In genomic region chr5:135186231-135186620, GRCm38 (mm10) we compare ENCODE assay signal across 8 mouse cellular contexts. TPM values are rescaled to one million over a fixed set of nuclear protein-coding genes. Genes with fewer than 3 reads are reported as not detected.
DNase-seq lines count a peak whose midpoint lies in the region; ATAC-seq lines count a peak whose summit lies in the region.

No protein-coding gene starts in this region.

- peaks cover 15% of the 10 kb centered on the region for H3K36me3 ChIP-seq in kidney, embryonic 16.5 days (ENCODE audit: insufficient read depth, low read length)
- H3K36me3 ChIP-seq in embryonic facial prominence, embryonic 11.5 days (replicated peaks; ENCODE audit: control insufficient read depth, insufficient read depth, low read depth, low read length): peaks cover 3% of the 10 kb centered on the region
- H3K36me3 ChIP-seq in intestine, embryonic 16.5 days (ENCODE audit: control insufficient read depth, insufficient read depth, low read length): 0 out of 2 replicates have a peak, but pooled peaks cover 3% of the 10 kb centered on the region
- H3K36me3 ChIP-seq in neural tube, embryonic 12.5 days: peaks cover 20% of the 10 kb centered on the region

- peak overlapping the region; percentile 99 for H3K9ac ChIP-seq in kidney, embryonic 16.5 days (replicated peaks; ENCODE audit: low read length)
- H3K9ac ChIP-seq in embryonic facial prominence, embryonic 11.5 days (replicated peaks; ENCODE audit: low read length): peak overlapping the region; percentile 100
- peak overlapping the region; percentile 98 for H3K9ac ChIP-seq in intestine, embryonic 16.5 days (ENCODE audit: low read depth, low read length)
- H3K9ac ChIP-seq in neural tube, embryonic 12.5 days: peak overlapping the region; percentile 97

- H3K27ac ChIP-seq in kidney, embryonic 16.5 days (ENCODE audit: low read length): peak overlapping the region; percentile 98
- peak overlapping the region; percentile 99 for H3K27ac ChIP-seq in embryonic facial prominence, embryonic 11.5 days (replicated peaks; ENCODE audit: low read depth, low read length)
- H3K27ac ChIP-seq in intestine, embryonic 16.5 days (ENCODE audit: low read length): peak overlapping the region; percentile 98
- H3K27ac ChIP-seq in neural tube, embryonic 12.5 days: peak overlapping the region; percentile 87

- DNase-seq in kidney, adult 8-10 months: no peak
- no peak for DNase-seq in embryonic facial prominence, embryonic 11.5 days (ENCODE audit: low spot score)
- DNase-seq in adrenal gland, adult (ENCODE audit: inconsistent age in 2 of 2, low spot score in 1 of 2): no peak
- no peak for DNase-seq in urinary bladder, postnatal 10 days (ENCODE audit: low spot score)
- no peak for DNase-seq in adrenal gland, adult 8-10 months

- no peaks in the 10 kb centered on the region for H3K9me3 ChIP-seq in kidney, embryonic 16.5 days (ENCODE audit: low read length)
- H3K9me3 ChIP-seq in embryonic facial prominence, embryonic 11.5 days (replicated peaks; ENCODE audit: control insufficient read depth, low read length): no peaks in the 10 kb centered on the region
- no peaks in the 10 kb centered on the region for H3K9me3 ChIP-seq in intestine, embryonic 16.5 days (ENCODE audit: control insufficient read depth, low read length)
- H3K9me3 ChIP-seq in neural tube, embryonic 12.5 days: no peaks in the 10 kb centered on the region

- H3K27me3 ChIP-seq in kidney, embryonic 16.5 days (ENCODE audit: insufficient read depth, low read length): no peaks in the 10 kb centered on the region
- no peaks in the 10 kb centered on the region for H3K27me3 ChIP-seq in embryonic facial prominence, embryonic 11.5 days (ENCODE audit: control insufficient read depth, insufficient read depth, low read length)
- H3K27me3 ChIP-seq in intestine, embryonic 16.5 days (replicated peaks; ENCODE audit: control insufficient read depth, insufficient read depth, low read length): no peaks in the 10 kb centered on the region
- H3K27me3 ChIP-seq in neural tube, embryonic 12.5 days (replicated peaks): no peaks in the 10 kb centered on the region

- H3K4me2 ChIP-seq in kidney, embryonic 16.5 days (replicated peaks; ENCODE audit: low read depth, low read length): peak overlapping the region; percentile 64
- peak overlapping the region; percentile 29 for H3K4me2 ChIP-seq in embryonic facial prominence, embryonic 11.5 days (ENCODE audit: low read depth, low read length)
- H3K4me2 ChIP-seq in intestine, embryonic 16.5 days (ENCODE audit: low read depth, low read length): peak overlapping the region; percentile 54
- H3K4me2 ChIP-seq in neural tube, embryonic 12.5 days (replicated peaks): peak overlapping the region; percentile 70

- H3K4me3 ChIP-seq in kidney, embryonic 16.5 days (ENCODE audit: low read length): peak overlapping the region; percentile 97
- H3K4me3 ChIP-seq in embryonic facial prominence, embryonic 11.5 days (ENCODE audit: low read depth, low read length): peak overlapping the region; percentile 100
- peak overlapping the region; percentile 97 for H3K4me3 ChIP-seq in intestine, embryonic 16.5 days (ENCODE audit: low read length)
- peak overlapping the region; percentile 97 for H3K4me3 ChIP-seq in neural tube, embryonic 12.5 days

- ATAC-seq in kidney, embryonic 16.5 days (ENCODE audit: low FRiP score, low TSS enrichment): 0 out of 2 replicates have a peak, but pooled peaks have one; percentile 4
- no peak for ATAC-seq in embryonic facial prominence, embryonic 11.5 days (replicated peaks; ENCODE audit: insufficient number of reproducible peaks, low FRiP score, low TSS enrichment, low read depth)
- no peak for ATAC-seq in intestine, embryonic 16.5 days
- ATAC-seq in neural tube, embryonic 12.5 days (ENCODE audit: low FRiP score, low read depth): 0 out of 2 replicates have a peak, but pooled peaks have one; percentile 3

- WGBS in kidney, embryonic 16.5 days: 21% methylated on average over 10 of the region's 10 CpGs
- WGBS in embryonic facial prominence, embryonic 11.5 days: 25% methylated on average over 10 of the region's 10 CpGs
- WGBS in intestine, embryonic 16.5 days: 19% methylated on average over 10 of the region's 10 CpGs
- 24% methylated on average over 10 of the region's 10 CpGs for WGBS in neural tube, embryonic 12.5 days

- peaks cover 28% of the 10 kb centered on the region for H3K4me1 ChIP-seq in kidney, embryonic 16.5 days (ENCODE audit: insufficient read depth, low read length)
- no peaks in the 10 kb centered on the region for H3K4me1 ChIP-seq in embryonic facial prominence, embryonic 11.5 days (ENCODE audit: control insufficient read depth, insufficient read depth, low read length)
- peaks cover 21% of the 10 kb centered on the region for H3K4me1 ChIP-seq in intestine, embryonic 16.5 days (ENCODE audit: control insufficient read depth, insufficient read depth, low read length)
- H3K4me1 ChIP-seq in neural tube, embryonic 12.5 days: peaks cover 18% of the 10 kb centered on the region

RNA-seq across cellular contexts. Expression of gene Baz1b, which starts 0.8 kb away (rescaled TPM):
- 33.4 and 35.1 TPM in 2 replicates for polyA plus RNA-seq in kidney, embryonic 16.5 days (2015; fragmentation: Nextera tagmentation; extraction: Ambion mirVana)
- polyA plus RNA-seq in embryonic facial prominence, embryonic 11.5 days (2014; fragmentation: Nextera tagmentation; extraction: Ambion mirVana): 60.2 and 65.6 TPM in 2 replicates
- 19.0 and 20.9 TPM in 2 replicates for polyA plus RNA-seq in intestine, embryonic 16.5 days (2015; fragmentation: Nextera tagmentation; extraction: Ambion mirVana)
- 54.7 and 58.6 TPM in 2 replicates for polyA plus RNA-seq in neural tube, embryonic 12.5 days (2016; fragmentation: Nextera tagmentation; extraction: Ambion mirVana)
- total RNA-seq in adrenal gland, adult 8-10 months (2022): 100 to 1,000 TPM in 1 of 4 experiments, 10 to 100 TPM in 3; 71.4 to 118 (median 94.8) TPM

RNA-seq across cellular contexts. Expression of gene Bcl7b, which starts 18.1 kb away (rescaled TPM):
- 57.6 and 58.2 TPM in 2 replicates for polyA plus RNA-seq in kidney, embryonic 16.5 days (2015; fragmentation: Nextera tagmentation; extraction: Ambion mirVana)
- polyA plus RNA-seq in embryonic facial prominence, embryonic 11.5 days (2014; fragmentation: Nextera tagmentation; extraction: Ambion mirVana): 38.5 and 40.2 TPM in 2 replicates
- 53.7 and 54.7 TPM in 2 replicates for polyA plus RNA-seq in intestine, embryonic 16.5 days (2015; fragmentation: Nextera tagmentation; extraction: Ambion mirVana)
- 50.1 and 50.2 TPM in 2 replicates for polyA plus RNA-seq in neural tube, embryonic 12.5 days (2016; fragmentation: Nextera tagmentation; extraction: Ambion mirVana)
- total RNA-seq in adrenal gland, adult 8-10 months (2022): 10 to 100 TPM; 65.5 to 89.7 (median 78.2) TPM

RNA-seq across cellular contexts. Expression of gene Tbl2, which starts 36.8 kb away (rescaled TPM):
- 26.3 and 27.0 TPM in 2 replicates for polyA plus RNA-seq in kidney, embryonic 16.5 days (2015; fragmentation: Nextera tagmentation; extraction: Ambion mirVana)
- polyA plus RNA-seq in embryonic facial prominence, embryonic 11.5 days (2014; fragmentation: Nextera tagmentation; extraction: Ambion mirVana): 20.0 and 20.8 TPM in 2 replicates
- 26.1 and 27.4 TPM in 2 replicates for polyA plus RNA-seq in intestine, embryonic 16.5 days (2015; fragmentation: Nextera tagmentation; extraction: Ambion mirVana)
- 23.6 and 23.8 TPM in 2 replicates for polyA plus RNA-seq in neural tube, embryonic 12.5 days (2016; fragmentation: Nextera tagmentation; extraction: Ambion mirVana)
- 10 to 100 TPM; 21.2 to 30.4 (median 25.6) TPM for total RNA-seq in adrenal gland, adult 8-10 months (2022)

Comparison
In these comparisons a context has a peak if more than half of its experiments do, and no peak if none do; other contexts are left out.
1. ATAC-seq: peak in kidney, embryonic 16.5 days (single experiment) and neural tube, embryonic 12.5 days (single experiment); none in embryonic facial prominence, embryonic 11.5 days (single experiment) and intestine, embryonic 16.5 days (single experiment).
2. Peak in every context shown above with its lines, with median percentiles within 50 percentile points of each other: H3K27ac ChIP-seq, H3K4me2 ChIP-seq, H3K4me3 ChIP-seq and H3K9ac ChIP-seq.